Mouse (Mus musculus) kidney, postnatal 0 days (tissue): ENCODE results near the gene Il1a. TPM values are rescaled to one million over a fixed set of nuclear protein-coding genes. Genes with fewer than 3 reads are reported as not detected.
A peak's percentile ranks its signal among the peaks of the same experiment; 100 is the strongest.

Experiments used
- ATAC-seq: fragments of 200-750 bp; cut with Nextera tagmentation; replicated peaks from 2 replicates; pipeline ENCODE4 v1.8.0; 2017; ENCODE audit warnings: low read depth, moderate number of reproducible peaks, moderate TSS enrichment, moderate library complexity; ENCODE audit not compliant: low FRiP score
- DNase-seq: peaks from one replicate; pipeline ENCODE4 v3.0.0-alpha.2; 2016; ENCODE audit warnings: low spot score
- H3K27ac ChIP-seq: fragments of 300-500 bp; sonication (generic); 2 replicates; pipeline ENCODE4 v1.5.1; 2014; ENCODE audit warnings: mild to moderate bottlenecking
- H3K27me3 ChIP-seq: fragments of 300-500 bp; sonication (generic); 2 replicates; pipeline ENCODE4 v1.6.1; 2014; ENCODE audit warnings: low read length, mixed read lengths; ENCODE audit not compliant: insufficient read depth
- H3K36me3 ChIP-seq: fragments of 300-500 bp; sonication (generic); 2 replicates; pipeline ENCODE4 v1.6.1; 2014; ENCODE audit warnings: low read length, mixed read lengths; ENCODE audit not compliant: insufficient read depth
- H3K4me1 ChIP-seq: fragments of 300-500 bp; sonication (generic); replicated peaks from 2 replicates; pipeline ENCODE4 v1.6.1; 2014; ENCODE audit warnings: antibody characterized with exemption, low read length, mixed read lengths; ENCODE audit not compliant: insufficient read depth
- H3K4me2 ChIP-seq: fragments of 300-500 bp; sonication (generic); 2 replicates; pipeline ENCODE4 v1.6.1; 2014; ENCODE audit warnings: mild to moderate bottlenecking, low read length, moderate library complexity, mixed read lengths
- H3K4me3 ChIP-seq: fragments of 300-500 bp; sonication (generic); replicated peaks from 2 replicates; pipeline ENCODE4 v1.5.1; 2014; ENCODE audit warnings: low read depth, low read length
- H3K9ac ChIP-seq: fragments of 300-500 bp; sonication (generic); 2 replicates; pipeline ENCODE4 v1.6.1; 2014; ENCODE audit warnings: low read depth, low read length
- H3K9me3 ChIP-seq: fragments of 300-500 bp; sonication (generic); replicated peaks from 2 replicates; pipeline ENCODE4 v1.6.1; 2016; ENCODE audit warnings: low read length, inconsistent platforms, mixed read lengths
- CTCF ChIP-seq: IDR thresholded peaks from 2 replicates; pipeline ENCODE4 v1.5.1; 2016; ENCODE audit warnings: antibody characterized with exemption, low read depth, mild to moderate bottlenecking, moderate library complexity
- WGBS: fragments of 180-500 bp; shearing (Covaris S2); extraction: QIAGEN DNeasy Blood & Tissue Kit; methylation state at CpG from one replicate; pipeline ENCODE4 v1.1.7; 2014; 5-methylcytosine and 5-hydroxymethylcytosine counted together
- polyA plus RNA-seq: library from polyadenylated mRNA; unstranded; fragments of >200 nt; fragmentation: Nextera tagmentation; extraction: Ambion mirVana; gene quantifications from 2 replicates; pipeline ENCODE4 v1.2.1, GENCODE M21; 2015

Gene Il1a
- polyA plus RNA-seq, 1 experiment from 2014 or later = not detected

GRCm38 (mm10) chr2:129296671-129297588 lies 12.8 kb downstream of the Il1a start, which contains the start of gene Ckap2l:
Ckap2l (minus strand) TSS chr2:129297212.
- peak within 1 kb of the TSS; percentile 74 for H3K9ac ChIP-seq

GRCm38 (mm10) chr2:129296086-129296485 lies 13.7 kb downstream of the Il1a start:
- DNase-seq (no peak), ATAC-seq (no peak)
- peak overlapping the region; percentile 62 for H3K9ac ChIP-seq
- H3K4me3 ChIP-seq = peak overlapping the region; percentile 74
- H3K36me3 ChIP-seq = no peaks in the 10 kb centered on the region
- H3K4me2 ChIP-seq = peak overlapping the region; percentile 78
- no peaks in the 10 kb centered on the region; the same call in 1 of the 2 replicates for H3K4me1 ChIP-seq
- no peak for TF ChIP-seq CTCF
- WGBS = 62% methylated on average over 5 of the region's 5 CpGs
- H3K27ac ChIP-seq = no peak overlapping the region
- no peaks in the 10 kb centered on the region for H3K27me3 ChIP-seq
- no peaks in the 10 kb centered on the region for H3K9me3 ChIP-seq

More at GRCm38 (mm10) chr2:129296671-129297588, 12.8 kb downstream of the Il1a start, which contains the start of gene Ckap2l:
- under 1% methylated on average over 50 of the region's 50 CpGs for WGBS
- TF ChIP-seq CTCF = no peak
- Histone ChIP-seq H3K4me1 (no peaks in the 10 kb centered on the region; the same call in 1 of the 2 replicates), H3K4me2 (peak within 1 kb of the TSS; percentile 81), H3K27ac (peak within 1 kb of the TSS; percentile 90), H3K4me3 (peak within 1 kb of the TSS; percentile 74), H3K27me3 (no peaks in the 10 kb centered on the region), H3K36me3 (no peaks in the 10 kb centered on the region), H3K9me3 (no peaks in the 10 kb centered on the region)
- ATAC-seq (peak; percentile 100), DNase-seq (peak; percentile 99)

- H3K4me1 ChIP-seq = no peaks in the 10 kb centered on the region; the same call in 1 of the 2 replicates
- H3K9ac ChIP-seq = no peak overlapping the region
- ATAC-seq (no peak), DNase-seq (no peak)
- H3K4me3 ChIP-seq = no peak overlapping the region
- no peaks in the 10 kb centered on the region for H3K27me3 ChIP-seq
- TF ChIP-seq CTCF = no peak
- no peak overlapping the region for H3K27ac ChIP-seq
- H3K4me2 ChIP-seq = no peak overlapping the region
- H3K36me3 ChIP-seq = no peaks in the 10 kb centered on the region
- WGBS = 91% methylated on average over 5 of the region's 5 CpGs
- no peaks in the 10 kb centered on the region for H3K9me3 ChIP-seq
Measured at GRCm38 (mm10) chr2:129295075-129295474, 14.7 kb downstream of the Il1a start.

- no peak overlapping the region for H3K4me3 ChIP-seq
- no peaks in the 10 kb centered on the region for H3K4me1 ChIP-seq
- TF ChIP-seq CTCF = no peak
- H3K36me3 ChIP-seq = peaks cover 22% of the 10 kb centered on the region
- ATAC-seq (no peak), DNase-seq (no peak)
- H3K4me2 ChIP-seq = no peak overlapping the region
- no peak overlapping the region for H3K27ac ChIP-seq
- H3K9ac ChIP-seq = no peak overlapping the region
- no peaks in the 10 kb centered on the region for H3K9me3 ChIP-seq
- 97% methylated on average over 5 of the region's 5 CpGs for WGBS
- H3K27me3 ChIP-seq = no peaks in the 10 kb centered on the region
Measured at GRCm38 (mm10) chr2:129273823-129274222, 35.9 kb downstream of the Il1a start.

GRCm38 (mm10) chr2:129270621-129271020 lies 39.2 kb downstream of the Il1a start:
- no peak for TF ChIP-seq CTCF
- no peak overlapping the region for H3K4me2 ChIP-seq
- no peaks in the 10 kb centered on the region for H3K9me3 ChIP-seq
- H3K27ac ChIP-seq = no peak overlapping the region
- no peaks in the 10 kb centered on the region for H3K27me3 ChIP-seq
- H3K4me1 ChIP-seq = no peaks in the 10 kb centered on the region
- WGBS = 80% methylated on average over 9 of the region's 9 CpGs
- ATAC-seq (no peak), DNase-seq (no peak)
- peaks cover 31% of the 10 kb centered on the region for H3K36me3 ChIP-seq
- no peak overlapping the region for H3K4me3 ChIP-seq
- no peak overlapping the region for H3K9ac ChIP-seq

GRCm38 (mm10) chr2:129269986-129270385 lies 39.8 kb downstream of the Il1a start:
- no peaks in the 10 kb centered on the region for H3K9me3 ChIP-seq
- DNase-seq = no peak
- no peak overlapping the region for H3K4me3 ChIP-seq
- no peaks in the 10 kb centered on the region for H3K4me1 ChIP-seq
- H3K36me3 ChIP-seq = peaks cover 26% of the 10 kb centered on the region
- WGBS = 83% methylated on average over 5 of the region's 5 CpGs
- TF ChIP-seq CTCF = no peak
- ATAC-seq = no peak
- no peak overlapping the region for H3K9ac ChIP-seq
- H3K27ac ChIP-seq = no peak overlapping the region
- H3K4me2 ChIP-seq = no peak overlapping the region
- H3K27me3 ChIP-seq = no peaks in the 10 kb centered on the region
